Mouse (Mus musculus) kidney, embryonic 16.5 days (tissue): ENCODE measurements at regions not wholly inside any gene's neighbourhood (a gene's known extent, or its start where the extent isn't known, plus 50 kb on each side); places are given as distances from the start of the nearest gene placed in this dataset.
A peak's percentile ranks its signal among the peaks of the same experiment; 100 is the strongest.

Source experiments
- ATAC-seq: fragments of 200-750 bp; cut with Nextera tagmentation; 2 replicates; pipeline ENCODE4 v1.8.0; 2017; ENCODE audit warnings: moderate TSS enrichment; ENCODE audit not compliant: low FRiP score, low TSS enrichment
- H3K27ac ChIP-seq: fragments of 300-500 bp; sonication (generic); 2 replicates; pipeline ENCODE4 v1.5.1; 2014; ENCODE audit warnings: low read length
- H3K27me3 ChIP-seq: fragments of 300-500 bp; sonication (generic); 2 replicates; pipeline ENCODE4 v1.6.1; 2014; ENCODE audit warnings: low read length, control low read depth, mixed read lengths; ENCODE audit not compliant: insufficient read depth
- H3K36me3 ChIP-seq: fragments of 300-500 bp; sonication (generic); 2 replicates; pipeline ENCODE4 v1.6.1; 2014; ENCODE audit warnings: low read length, control low read depth, mixed read lengths; ENCODE audit not compliant: insufficient read depth
- H3K4me1 ChIP-seq: fragments of 300-500 bp; sonication (generic); 2 replicates; pipeline ENCODE4 v1.6.1; 2014; ENCODE audit warnings: low read length, control low read depth, mixed read lengths; ENCODE audit not compliant: insufficient read depth
- H3K4me2 ChIP-seq: fragments of 300-500 bp; sonication (generic); replicated peaks from 2 replicates; pipeline ENCODE4 v1.6.1; 2014; ENCODE audit warnings: low read depth, low read length
- H3K4me3 ChIP-seq: fragments of 300-500 bp; sonication (generic); 2 replicates; pipeline ENCODE4 v1.5.1; 2014; ENCODE audit warnings: mild to moderate bottlenecking, low read length
- H3K9ac ChIP-seq: fragments of 300-500 bp; sonication (generic); replicated peaks from 2 replicates; pipeline ENCODE4 v1.6.1; 2014; ENCODE audit warnings: low read length
- H3K9me3 ChIP-seq: fragments of 300-500 bp; sonication (generic); 2 replicates; pipeline ENCODE4 v1.6.1; 2016; ENCODE audit warnings: low read length, control low read depth
- WGBS: fragments of 180-500 bp; shearing (Covaris S2); extraction: QIAGEN DNeasy Blood & Tissue Kit; methylation state at CpG from one replicate; pipeline ENCODE4 v1.1.7; 2014; 5-methylcytosine and 5-hydroxymethylcytosine counted together

GRCm38 (mm10) chr11:114183231-114183630, 116.4 kb upstream of the Sdk2 start:
- Histone ChIP-seq H3K36me3 (no peaks in the 10 kb centered on the region), H3K9me3 (no peaks in the 10 kb centered on the region), H3K27me3 (no peaks in the 10 kb centered on the region), H3K4me2 (no peak overlapping the region), H3K27ac (no peak overlapping the region), H3K4me3 (no peak overlapping the region), H3K4me1 (peaks cover 16% of the 10 kb centered on the region), H3K9ac (no peak overlapping the region)
- WGBS, result 88% methylated on average over 10 of the region's 10 CpGs
- no peak for ATAC-seq

GRCm38 (mm10) chr11:114178746-114179472, 112.1 kb upstream of the Sdk2 start:
- no peaks in the 10 kb centered on the region for H3K36me3 ChIP-seq
- H3K27ac ChIP-seq, result no peak overlapping the region
- H3K27me3 ChIP-seq, result peaks cover 10% of the 10 kb centered on the region; the same call in 1 of the 2 replicates
- no peak overlapping the region for H3K9ac ChIP-seq
- no peak for ATAC-seq
- H3K4me1 ChIP-seq, result peaks cover 15% of the 10 kb centered on the region
- H3K4me2 ChIP-seq, result no peak overlapping the region
- no peaks in the 10 kb centered on the region for H3K9me3 ChIP-seq
- WGBS, result 75% methylated on average over 6 of the region's 6 CpGs
- H3K4me3 ChIP-seq, result no peak overlapping the region

GRCm38 (mm10) chr11:114177789-114178188, 110.9 kb upstream of the Sdk2 start:
- H3K4me1 ChIP-seq, result peaks cover 15% of the 10 kb centered on the region
- H3K4me3 ChIP-seq, result no peak overlapping the region
- H3K9ac ChIP-seq, result no peak overlapping the region
- H3K9me3 ChIP-seq, result no peaks in the 10 kb centered on the region
- H3K27me3 ChIP-seq, result peaks cover 12% of the 10 kb centered on the region; the same call in 1 of the 2 replicates
- no peak for ATAC-seq
- H3K36me3 ChIP-seq, result no peaks in the 10 kb centered on the region
- H3K27ac ChIP-seq, result no peak overlapping the region
- H3K4me2 ChIP-seq, result no peak overlapping the region
- WGBS, result 34% methylated on average over 4 of the region's 4 CpGs

GRCm38 (mm10) chr11:114177281-114177680, 110.4 kb upstream of the Sdk2 start:
- H3K9ac ChIP-seq, result no peak overlapping the region
- no peaks in the 10 kb centered on the region for H3K36me3 ChIP-seq
- no peak overlapping the region for H3K4me3 ChIP-seq
- WGBS, result 60% methylated on average over 1 of the region's 1 CpGs
- no peak overlapping the region for H3K27ac ChIP-seq
- peaks cover 15% of the 10 kb centered on the region for H3K4me1 ChIP-seq
- H3K27me3 ChIP-seq, result peaks cover 12% of the 10 kb centered on the region; the same call in 1 of the 2 replicates
- H3K4me2 ChIP-seq, result no peak overlapping the region
- no peak for ATAC-seq
- no peaks in the 10 kb centered on the region for H3K9me3 ChIP-seq

- no peak overlapping the region for H3K27ac ChIP-seq
- peaks cover 15% of the 10 kb centered on the region for H3K4me1 ChIP-seq
- no peak for ATAC-seq
- no peak overlapping the region for H3K4me3 ChIP-seq
- 40% methylated on average over 4 of the region's 4 CpGs for WGBS
- H3K4me2 ChIP-seq, result no peak overlapping the region
- no peak overlapping the region for H3K9ac ChIP-seq
- no peaks in the 10 kb centered on the region for H3K9me3 ChIP-seq
- H3K27me3 ChIP-seq, result peaks cover 12% of the 10 kb centered on the region; the same call in 1 of the 2 replicates
- no peaks in the 10 kb centered on the region for H3K36me3 ChIP-seq
These were observed 109.9 kb upstream of the Sdk2 start for GRCm38 (mm10) chr11:114176671-114177212.

GRCm38 (mm10) chr11:114175437-114176131, 108.7 kb upstream of the Sdk2 start:
- no peak for ATAC-seq
- WGBS, result 38% methylated on average over 23 of the region's 23 CpGs

GRCm38 (mm10) chr11:114174871-114175270, 108.0 kb upstream of the Sdk2 start:
- 96% methylated on average over 4 of the region's 4 CpGs for WGBS
- Histone ChIP-seq H3K4me3 (no peak overlapping the region), H3K4me2 (no peak overlapping the region), H3K9ac (no peak overlapping the region), H3K27me3 (peaks cover 22% of the 10 kb centered on the region; the same call in 1 of the 2 replicates), H3K27ac (no peak overlapping the region), H3K9me3 (no peaks in the 10 kb centered on the region), H3K36me3 (no peaks in the 10 kb centered on the region), H3K4me1 (peaks cover 15% of the 10 kb centered on the region)
- no peak for ATAC-seq

More at GRCm38 (mm10) chr11:114175437-114176131, 108.7 kb upstream of the Sdk2 start:
- H3K9me3 ChIP-seq, result no peaks in the 10 kb centered on the region
- no peak overlapping the region for H3K9ac ChIP-seq
- H3K4me1 ChIP-seq, result peaks cover 15% of the 10 kb centered on the region
- peaks cover 20% of the 10 kb centered on the region; the same call in 1 of the 2 replicates for H3K27me3 ChIP-seq
- no peak overlapping the region for H3K4me3 ChIP-seq
- H3K4me2 ChIP-seq, result no peak overlapping the region
- no peak overlapping the region for H3K27ac ChIP-seq
- no peaks in the 10 kb centered on the region for H3K36me3 ChIP-seq

- 24% methylated on average over 13 of the region's 13 CpGs for WGBS
- H3K27me3 ChIP-seq, result peaks cover 15% of the 10 kb centered on the region
- H3K4me1 ChIP-seq, result peaks cover 14% of the 10 kb centered on the region; the same call in 1 of the 2 replicates
- no peak overlapping the region for H3K9ac ChIP-seq
- no peak overlapping the region for H3K27ac ChIP-seq
- no peaks in the 10 kb centered on the region for H3K9me3 ChIP-seq
- H3K36me3 ChIP-seq, result no peaks in the 10 kb centered on the region
- peak; percentile 68 for ATAC-seq
- no peak overlapping the region for H3K4me3 ChIP-seq
- no peak overlapping the region for H3K4me2 ChIP-seq
These were observed 101.4 kb upstream of the Sdk2 start for GRCm38 (mm10) chr11:114168231-114168661.

GRCm38 (mm10) chr11:114165656-114166362, 99.0 kb upstream of the Sdk2 start:
- no peak overlapping the region for H3K27ac ChIP-seq
- H3K36me3 ChIP-seq, result no peaks in the 10 kb centered on the region
- 0 out of 2 replicates have a peak, but pooled peaks cover under 1% of the 10 kb centered on the region for H3K9me3 ChIP-seq
- H3K4me1 ChIP-seq, result peaks cover 14% of the 10 kb centered on the region; the same call in 1 of the 2 replicates
- 0 out of 2 replicates have a peak overlapping the region, but pooled peaks have one; percentile 29 for H3K9ac ChIP-seq
- WGBS, result 27% methylated on average over 23 of the region's 23 CpGs
- peak overlapping the region; percentile 35 for H3K4me2 ChIP-seq
- H3K27me3 ChIP-seq, result peaks cover 9% of the 10 kb centered on the region
- H3K4me3 ChIP-seq, result no peak overlapping the region; the same call in 1 of the 2 replicates
- ATAC-seq, result peak; percentile 49; the same call in 1 of the 2 replicates
